Mouse (Mus musculus): ENCODE results near the gene Dnajb6.
A peak's percentile ranks its signal among the peaks of the same experiment; 100 is the strongest.
"Not testable (repeated sequence)": the region's sequence is repeated elsewhere in the genome, so short reads cannot be mapped to it uniquely, and the experiment has no call there.

Gene Dnajb6

GRCm38 (mm10) chr5:29759318-29759717, 23.8 kb downstream of the Dnajb6 start:
- DNase-seq (ENCODE audit: low read depth, low spot score), result no peak

GRCm38 (mm10) chr5:29770935-29771334, 35.4 kb downstream of the Dnajb6 start:
- DNase-seq (ENCODE audit: low read depth, low spot score), result peak; percentile 63

- DNase-seq (ENCODE audit: low read depth, low spot score), result no peak
Measured at GRCm38 (mm10) chr5:29772038-29772437, 36.5 kb downstream of the Dnajb6 start.

DNA sequence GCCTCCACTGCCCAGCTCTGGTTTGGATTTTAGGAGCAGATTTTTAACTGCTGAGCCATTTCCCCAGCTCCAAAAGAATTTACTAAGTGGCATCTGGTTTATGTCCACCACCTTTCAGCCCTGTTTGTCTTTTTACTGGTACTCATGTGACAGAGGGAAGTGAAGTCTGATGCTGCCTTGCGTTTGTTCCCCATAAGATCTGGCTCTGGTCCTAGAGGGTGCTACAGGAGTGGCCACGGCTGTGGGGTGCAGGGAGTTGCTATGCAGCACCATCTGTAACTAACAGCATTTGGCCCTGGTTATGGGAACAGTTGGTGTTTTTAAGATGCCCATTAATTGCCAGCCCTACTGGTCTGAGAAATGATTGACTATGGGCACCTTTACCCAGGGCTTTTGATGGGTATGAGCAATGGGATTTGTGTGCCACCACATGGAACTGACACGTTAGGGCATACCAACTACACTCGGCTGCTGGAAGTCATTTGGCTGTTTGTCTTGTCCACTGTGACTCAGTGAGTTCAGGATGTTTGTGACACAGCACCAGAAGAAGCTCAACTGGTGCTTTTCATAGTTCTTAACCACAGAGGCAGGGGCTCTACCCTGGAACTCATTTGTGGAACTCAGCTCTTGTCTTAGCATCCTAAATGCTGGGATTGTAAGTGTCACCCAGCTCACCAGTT, 37.3 kb downstream of the Dnajb6 start:
- DNase-seq (ENCODE audit: low read depth, low spot score), result no peak

GRCm38 (mm10) chr5:29773460-29774150, 38.1 kb downstream of the Dnajb6 start:
- DNase-seq (ENCODE audit: low read depth, low spot score), result no peak

GRCm38 (mm10) chr5:29775437-29775836, 39.9 kb downstream of the Dnajb6 start:
- DNase-seq (ENCODE audit: low read depth, low spot score), result no peak

GRCm38 (mm10) chr5:29778029-29778428, 42.5 kb downstream of the Dnajb6 start:
- DNase-seq (ENCODE audit: low read depth, low spot score), result no peak

GRCm38 (mm10) chr5:29779733-29780132, 44.2 kb downstream of the Dnajb6 start:
- DNase-seq (ENCODE audit: low read depth, low spot score), result not testable (repeated sequence)

- no peak for DNase-seq (ENCODE audit: low read depth, low spot score)
Measured at GRCm38 (mm10) chr5:29782261-29782660, 46.8 kb downstream of the Dnajb6 start.

- DNase-seq (ENCODE audit: low read depth, low spot score), result not testable (repeated sequence)
Measured at GRCm38 (mm10) chr5:29784906-29785305, 49.4 kb downstream of the Dnajb6 start.

- DNase-seq (ENCODE audit: low read depth, low spot score), result not testable (repeated sequence)
Measured at GRCm38 (mm10) chr5:29785953-29786352, 50.5 kb downstream of the Dnajb6 start.

GRCm38 (mm10) chr5:29794933-29795332, 59.4 kb downstream of the Dnajb6 start:
- DNase-seq (ENCODE audit: low read depth, low spot score), result not testable (repeated sequence)

GRCm38 (mm10) chr5:29808940-29809339, 73.5 kb downstream of the Dnajb6 start:
- no peak for DNase-seq (ENCODE audit: low read depth, low spot score)

DNA sequence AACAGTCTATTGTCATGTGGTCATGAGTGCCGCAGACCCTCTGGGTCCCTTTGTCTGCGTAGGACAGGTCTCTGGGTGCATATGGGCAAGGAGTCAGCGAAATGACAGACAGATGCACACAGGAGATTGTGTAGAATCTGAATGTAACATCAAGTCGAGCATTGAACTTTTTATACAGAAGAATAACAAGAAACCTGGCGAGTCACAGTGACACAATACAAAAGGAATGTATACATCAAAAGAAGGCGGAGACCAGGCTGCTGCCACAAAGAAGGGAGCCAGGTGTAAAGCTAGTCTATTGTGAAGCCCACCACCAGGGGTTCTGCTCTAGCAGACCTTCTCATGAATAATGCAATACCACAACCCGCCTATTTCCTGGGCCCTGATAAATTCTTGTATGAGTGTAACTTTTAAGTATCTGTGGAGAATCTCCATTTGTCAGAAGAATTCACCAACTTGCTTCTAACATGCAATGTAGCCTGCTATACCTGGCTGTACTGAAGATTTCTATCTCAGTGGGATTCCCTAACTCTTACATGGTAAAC, 76.0 kb downstream of the Dnajb6 start:
- DNase-seq (ENCODE audit: low read depth, low spot score), result peak; percentile 98

DNA sequence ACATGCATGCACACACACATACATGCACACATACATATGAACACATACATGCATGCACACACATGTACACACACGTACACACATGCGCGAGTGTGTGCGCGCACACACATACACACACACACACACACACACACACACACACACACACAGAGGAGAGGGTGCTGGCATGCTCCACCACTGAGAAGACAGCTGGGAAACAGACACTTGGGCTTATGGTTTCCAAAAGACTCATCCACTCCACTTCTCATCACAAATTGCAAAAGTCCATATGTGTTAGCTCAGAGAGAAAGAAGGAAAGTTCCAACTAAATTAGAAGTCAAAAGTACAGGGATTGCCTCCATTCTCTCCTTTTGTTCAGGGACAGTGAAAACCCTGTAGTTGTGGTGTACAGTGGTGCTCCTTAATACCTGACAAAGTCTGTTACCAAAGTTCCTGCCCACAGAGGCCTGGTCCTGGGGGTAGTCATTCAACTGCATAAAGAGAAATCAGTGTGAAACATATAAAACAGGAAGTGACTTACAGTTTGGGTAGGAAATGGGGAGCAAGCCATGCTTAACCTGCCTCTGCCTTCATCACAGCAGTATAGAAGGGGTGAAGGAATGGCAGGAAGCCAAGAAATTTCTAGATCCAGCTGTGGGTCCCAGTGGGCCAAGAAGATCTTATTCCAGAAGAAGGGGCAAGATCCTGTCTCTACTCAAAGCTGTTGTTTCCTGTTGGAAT, 81.2 kb downstream of the Dnajb6 start:
- no peak for DNase-seq (ENCODE audit: low read depth, low spot score)

DNA sequence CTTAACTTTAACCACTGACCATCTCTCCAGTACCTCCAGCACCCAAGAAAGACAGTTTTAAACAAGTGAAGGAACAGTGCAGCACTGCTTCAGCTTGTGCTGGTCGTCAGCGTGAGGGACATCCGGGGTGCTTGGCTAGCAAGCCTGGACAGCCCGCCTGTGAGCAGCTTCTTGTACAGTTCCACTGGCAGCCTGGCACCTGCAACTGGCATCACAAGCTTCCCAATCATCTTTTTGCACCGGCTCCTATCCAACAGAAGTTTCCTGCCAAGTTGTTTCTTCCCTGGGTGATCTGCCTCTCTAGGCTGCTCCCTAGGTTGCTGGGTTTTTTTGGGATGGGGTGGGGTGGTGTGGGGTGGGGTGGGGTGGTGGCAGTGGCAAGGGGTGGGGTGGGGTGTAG, 81.9 kb downstream of the Dnajb6 start:
- no peak for DNase-seq (ENCODE audit: low read depth, low spot score)

- DNase-seq (ENCODE audit: low read depth, low spot score), result no peak
Measured at GRCm38 (mm10) chr5:29818287-29818686, 82.8 kb downstream of the Dnajb6 start.

GRCm38 (mm10) chr5:29824796-29825195, 89.3 kb downstream of the Dnajb6 start:
- peak; percentile 64 for DNase-seq (ENCODE audit: low read depth, low spot score)

DNA sequence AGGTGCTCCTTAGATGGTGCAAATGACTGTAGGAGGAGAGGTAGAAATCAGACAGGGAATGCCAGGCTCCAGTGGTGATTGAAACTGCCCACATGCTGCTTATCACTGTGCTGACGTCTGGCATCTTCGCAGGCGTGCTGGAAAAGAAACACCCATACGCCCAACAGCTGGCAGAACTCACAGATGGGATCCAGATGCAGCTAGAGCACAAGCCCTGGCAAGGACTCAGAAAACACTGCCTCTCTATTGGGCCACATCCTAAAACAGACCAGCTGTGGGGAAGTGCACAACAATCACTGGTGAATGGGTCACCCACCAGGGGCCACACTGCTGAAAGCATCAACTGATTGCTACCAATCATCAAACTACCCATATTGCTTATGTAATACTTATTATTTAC, 91.3 kb downstream of the Dnajb6 start:
- no peak for DNase-seq (ENCODE audit: low read depth, low spot score)

GRCm38 (mm10) chr5:29842444-29843166, 107.1 kb downstream of the Dnajb6 start:
- DNase-seq (ENCODE audit: low read depth, low spot score), result no peak

- DNase-seq (ENCODE audit: low read depth, low spot score), result no peak
Measured at GRCm38 (mm10) chr5:29845038-29845437, 109.5 kb downstream of the Dnajb6 start.

GRCm38 (mm10) chr5:29847494-29847893, 112.0 kb downstream of the Dnajb6 start:
- DNase-seq (ENCODE audit: low read depth, low spot score), result no peak
